Mouse (Mus musculus) E14TG2a.4 (cell line): ENCODE results near the gene Ghrhr.

Source experiments
- CTCF ChIP-seq: conservative IDR thresholded peaks from 2 replicates; pipeline ENCODE4 v1.5.1; 2014; ENCODE audit warnings: low read length
- NANOG ChIP-seq: IDR thresholded peaks from 2 replicates; pipeline ENCODE4 v1.6.1; 2014; ENCODE audit warnings: borderline replicate concordance, low read length, mixed read lengths
- POU5F1 ChIP-seq: IDR thresholded peaks from 2 replicates; pipeline ENCODE4 v1.6.1; 2014; ENCODE audit warnings: low read length, borderline replicate concordance

GRCm38 (mm10) chr6:55418746-55419410, 42.8 kb downstream of the Ghrhr start:
- TF ChIP-seq CTCF = no peak
- TF ChIP-seq NANOG = no peak
- TF ChIP-seq POU5F1 = no peak
